In the genomic region with DNA sequence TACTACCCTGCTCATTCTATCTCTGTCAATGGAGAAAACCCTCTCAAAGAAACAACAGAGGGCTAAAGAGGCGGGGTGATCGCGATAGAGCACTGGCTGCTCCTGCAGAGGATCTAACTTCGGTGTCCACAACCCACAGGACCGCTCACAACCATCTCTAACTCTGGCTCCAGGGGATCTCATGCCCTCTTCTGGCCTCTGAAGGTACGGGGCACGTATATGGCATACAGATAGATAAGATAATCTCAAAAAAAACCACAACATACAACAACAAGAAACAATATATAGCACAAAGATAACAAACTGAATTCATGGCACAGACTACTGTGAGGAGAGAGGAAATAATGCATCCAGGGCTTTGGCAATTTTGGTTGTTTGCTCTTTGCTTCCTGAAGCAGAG, we compare ENCODE assay signal across 12 mouse cellular contexts. TPM values are rescaled to one million over a fixed set of nuclear protein-coding genes. Genes with fewer than 3 reads are reported as not detected.
DNase-seq lines count a peak whose midpoint lies in the region; ATAC-seq and TF ChIP-seq lines count a peak whose summit lies in the region.
"Had no signal": no experiment of that assay in that cellular context is flagged by ENCODE, and none has a peak within 500 bp of the region (broad histone marks: within the 10 kb centered on the region; RNA-seq: fewer than 3 reads in every experiment).

No protein-coding gene starts in this region.

- no peak overlapping the region for H3K9ac ChIP-seq in lung, embryonic 14.5 days
- H3K9ac ChIP-seq in liver, embryonic 11.5 days (ENCODE audit: low read depth, low read length): peak overlapping the region; percentile 26; the same call in 1 of the 2 replicates
- no peak overlapping the region for H3K9ac ChIP-seq in forebrain, embryonic 13.5 days

- no peak for DNase-seq in lung, embryonic 14.5 days
- DNase-seq in lung, adult 2 months: no peak
- no peak for DNase-seq in liver, embryonic 11.5 days (ENCODE audit: low spot score)
- DNase-seq in spleen, postnatal 36 days (ENCODE audit: low spot score in 2 of 2): peak; percentile 72 to 76
- DNase-seq in MN1 (ENCODE audit: low spot score): no peak
- DNase-seq in layer of hippocampus, adult 18-20 months (ENCODE audit: low spot score in 2 of 2): no peak
- DNase-seq: heart, postnatal 14 days; kidney, adult 2 months; lung, postnatal 14 days had no signal

- no peak for TF ChIP-seq POLR2A in lung, adult 2 months (IDR thresholded peaks at IDR 0.05; ENCODE audit: borderline replicate concordance, extremely low read depth, low read depth, low read length)

- 0 out of 2 replicates have a peak, but pooled peaks have one; percentile 8 for TF ChIP-seq CTCF in lung, embryonic 14.5 days (IDR thresholded peaks at IDR 0.05; ENCODE audit: low read depth)
- TF ChIP-seq CTCF in lung, adult 2 months (IDR thresholded peaks at IDR 0.05; ENCODE audit: insufficient read depth, low read length): no peak

- no peak overlapping the region for H3K4me2 ChIP-seq in lung, embryonic 14.5 days
- no peak overlapping the region for H3K4me2 ChIP-seq in liver, embryonic 11.5 days
- H3K4me2 ChIP-seq in forebrain, embryonic 13.5 days: no peak overlapping the region

- H3K4me1 ChIP-seq in lung, embryonic 14.5 days (ENCODE audit: insufficient read depth): 0 out of 2 replicates have a peak, but pooled peaks cover 4% of the 10 kb centered on the region
- H3K4me1 ChIP-seq in lung, adult 2 months (ENCODE audit: control insufficient read depth, insufficient read depth, low read length): peaks cover 8% of the 10 kb centered on the region
- H3K4me1 ChIP-seq in liver, embryonic 11.5 days (replicated peaks; ENCODE audit: control insufficient read depth, insufficient read depth, low read length): peaks cover 13% of the 10 kb centered on the region
- peaks cover 18% of the 10 kb centered on the region for H3K4me1 ChIP-seq in forebrain, embryonic 13.5 days

- H3K4me3 ChIP-seq in lung, embryonic 14.5 days (ENCODE audit: low read depth, low read length): no peak overlapping the region
- H3K4me3 ChIP-seq in lung, adult 2 months (replicated peaks; ENCODE audit: extremely low read depth, low read depth, low read length): no peak overlapping the region
- no peak overlapping the region for H3K4me3 ChIP-seq in liver, embryonic 11.5 days (ENCODE audit: low read depth, low read length)
- no peak overlapping the region for H3K4me3 ChIP-seq in forebrain, embryonic 13.5 days
- H3K4me3 ChIP-seq: left cerebral cortex, adult 2 months had no signal

- H3K27ac ChIP-seq in lung, embryonic 14.5 days (ENCODE audit: low read depth): no peak overlapping the region
- no peak overlapping the region for H3K27ac ChIP-seq in liver, embryonic 11.5 days (ENCODE audit: low read depth, low read length)
- no peak overlapping the region for H3K27ac ChIP-seq in forebrain, embryonic 13.5 days
- H3K27ac ChIP-seq: left cerebral cortex, adult 2 months had no signal

- WGBS in lung, embryonic 14.5 days: 57% methylated on average over 7 of the region's 7 CpGs
- 63% methylated on average over 7 of the region's 7 CpGs for WGBS in lung, adult 2 months
- WGBS in liver, embryonic 11.5 days: 43% methylated on average over 7 of the region's 7 CpGs
- 63% methylated on average over 7 of the region's 7 CpGs for WGBS in forebrain, embryonic 13.5 days

- ATAC-seq in lung, embryonic 14.5 days (ENCODE audit: insufficient read depth): no peak
- ATAC-seq in CD4-positive, CD25-positive, alpha-beta regulatory T cell, adult 4 months: peak; percentile 28
- ATAC-seq in liver, embryonic 11.5 days (replicated peaks; ENCODE audit: low FRiP score): no peak
- no peak for ATAC-seq in forebrain, embryonic 13.5 days

- H3K9me3 ChIP-seq in lung, embryonic 14.5 days (ENCODE audit: low read depth, low read length): no peaks in the 10 kb centered on the region
- no peaks in the 10 kb centered on the region for H3K9me3 ChIP-seq in liver, embryonic 11.5 days (ENCODE audit: control insufficient read depth, low read length)
- H3K9me3 ChIP-seq in forebrain, embryonic 13.5 days (replicated peaks): no peaks in the 10 kb centered on the region

- no peaks in the 10 kb centered on the region for H3K27me3 ChIP-seq in lung, embryonic 14.5 days (ENCODE audit: insufficient read depth, low read length)
- H3K27me3 ChIP-seq in liver, embryonic 11.5 days (replicated peaks; ENCODE audit: control insufficient read depth, insufficient read depth, low read length): no peaks in the 10 kb centered on the region
- H3K27me3 ChIP-seq in forebrain, embryonic 13.5 days: no peaks in the 10 kb centered on the region

- peaks cover 31% of the 10 kb centered on the region for H3K36me3 ChIP-seq in lung, embryonic 14.5 days (ENCODE audit: insufficient read depth)
- no peaks in the 10 kb centered on the region for H3K36me3 ChIP-seq in liver, embryonic 11.5 days (ENCODE audit: control insufficient read depth, insufficient read depth, low read length)
- peaks cover 36% of the 10 kb centered on the region for H3K36me3 ChIP-seq in forebrain, embryonic 13.5 days (ENCODE audit: poor library complexity, severe bottlenecking)

RNA-seq across cellular contexts. Expression of a gene that starts 2.2 kb away (rescaled TPM):
- polyA plus RNA-seq in lung, embryonic 14.5 days (2014; fragmentation: Nextera tagmentation; extraction: Ambion mirVana): 5.7 and 6.9 TPM in 2 replicates
- polyA plus RNA-seq in lung, adult 2 months (2012; rRNA removed): 29.8 and 33.2 TPM in 2 replicates
- 1 to 10 TPM; 1.1 to 2.0 TPM for polyA plus RNA-seq in CD4-positive, CD25-positive, alpha-beta regulatory T cell, adult 4 months (2017; shearing (Covaris generic))
- 2.1 and 3.1 TPM in 2 replicates for polyA plus RNA-seq in liver, embryonic 11.5 days (2014; fragmentation: Nextera tagmentation; extraction: Ambion mirVana)
- 4.8 and 4.9 TPM in 2 replicates for polyA plus RNA-seq in forebrain, embryonic 13.5 days (2015; fragmentation: Nextera tagmentation; extraction: Ambion mirVana)
- 10 to 100 TPM; 10.9 to 12.0 TPM for total RNA-seq in layer of hippocampus, adult 18-20 months (2021)

RNA-seq across cellular contexts. Expression of a gene that starts 22.1 kb away (rescaled TPM):
- 9.5 and 10.1 TPM in 2 replicates for polyA plus RNA-seq in lung, embryonic 14.5 days (2014; fragmentation: Nextera tagmentation; extraction: Ambion mirVana)
- polyA plus RNA-seq in lung, adult 2 months (2012; rRNA removed): 30.4 and 35.3 TPM in 2 replicates
- 10 to 100 TPM; 17.8 to 18.7 TPM for polyA plus RNA-seq in CD4-positive, CD25-positive, alpha-beta regulatory T cell, adult 4 months (2017; shearing (Covaris generic))
- 6.7 and 8.2 TPM in 2 replicates for polyA plus RNA-seq in liver, embryonic 11.5 days (2014; fragmentation: Nextera tagmentation; extraction: Ambion mirVana)
- polyA plus RNA-seq in forebrain, embryonic 13.5 days (2015; fragmentation: Nextera tagmentation; extraction: Ambion mirVana): 7.5 and 7.7 TPM in 2 replicates
- 10 to 100 TPM; 44.9 to 47.9 TPM for total RNA-seq in layer of hippocampus, adult 18-20 months (2021)

RNA-seq across cellular contexts. Expression of a gene that starts 55.5 kb away (rescaled TPM):
- 6.1 and 8.2 TPM in 2 replicates for polyA plus RNA-seq in lung, embryonic 14.5 days (2014; fragmentation: Nextera tagmentation; extraction: Ambion mirVana)
- polyA plus RNA-seq in lung, adult 2 months (2012; rRNA removed): 19.6 and 21.9 TPM in 2 replicates
- polyA plus RNA-seq in CD4-positive, CD25-positive, alpha-beta regulatory T cell, adult 4 months (2017; shearing (Covaris generic)): 100 to 1,000 TPM in 1 of 2 experiments, 10 to 100 TPM in 1; 51.8 to 108 TPM
- 3.1 and 4.3 TPM in 2 replicates for polyA plus RNA-seq in liver, embryonic 11.5 days (2014; fragmentation: Nextera tagmentation; extraction: Ambion mirVana)
- polyA plus RNA-seq in forebrain, embryonic 13.5 days (2015; fragmentation: Nextera tagmentation; extraction: Ambion mirVana): 2.9 and 3.0 TPM in 2 replicates
- 1 to 10 TPM; 2.4 to 3.1 TPM for total RNA-seq in layer of hippocampus, adult 18-20 months (2021)

Comparison
In these comparisons a context has a peak if more than half of its experiments do, and no peak if none do; other contexts are left out.
1. DNase-seq: peak in spleen, postnatal 36 days (2 of 2); none in lung, embryonic 14.5 days (single experiment), lung, adult 2 months (single experiment), liver, embryonic 11.5 days (single experiment), MN1 (single experiment) and layer of hippocampus, adult 18-20 months (0 of 2).